Mouse (Mus musculus) stomach, postnatal 0 days (tissue): Measurements from ENCODE around the gene P3h4.

ENCODE experiments used
- CTCF ChIP-seq: IDR thresholded peaks from 2 replicates; pipeline ENCODE4 v1.5.1; 2016; ENCODE audit warnings: antibody characterized with exemption, low read depth, mild to moderate bottlenecking, moderate library complexity
- EP300 ChIP-seq: optimal IDR thresholded peaks from 2 replicates; pipeline ENCODE3; 2016; ENCODE audit warnings: antibody characterized with exemption

DNA sequence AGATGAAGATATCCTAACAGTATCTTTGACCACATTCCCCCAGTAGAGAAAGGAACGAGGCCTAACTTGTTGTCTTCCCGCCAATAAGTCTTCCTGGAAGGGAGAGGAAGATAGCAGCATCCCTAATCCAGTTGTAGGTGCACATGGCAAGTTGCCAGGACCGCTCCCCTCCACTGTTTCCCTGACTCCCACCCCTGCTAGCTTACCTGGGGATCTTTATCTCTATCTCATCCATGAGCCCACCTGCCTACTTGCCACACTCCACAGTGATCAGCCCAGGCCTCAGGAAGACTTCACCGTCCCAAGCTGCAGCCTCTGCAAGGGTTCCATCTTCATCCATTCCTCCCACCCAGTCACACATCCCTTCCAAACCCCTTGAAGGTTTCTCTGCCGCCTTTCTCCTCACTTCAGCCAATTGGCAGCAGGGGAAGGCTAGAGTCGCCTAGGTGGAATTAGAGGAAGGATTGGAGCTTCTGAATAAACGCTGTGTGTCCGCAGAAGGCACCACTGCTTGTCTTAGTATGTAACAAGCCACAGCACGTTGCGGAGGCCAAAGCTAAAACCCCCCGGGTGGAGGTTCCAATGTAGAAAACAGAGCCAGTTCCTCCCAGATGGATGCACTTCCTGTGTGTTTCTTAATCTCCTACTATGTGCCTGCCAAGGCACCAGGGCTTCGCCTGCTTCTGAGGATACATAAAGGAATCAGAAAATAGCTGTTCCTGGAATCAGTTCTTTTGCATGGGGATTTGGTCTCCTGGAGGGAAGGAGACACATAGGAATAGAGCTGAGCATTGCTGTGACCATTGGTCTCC, 14.7 kb downstream of the P3h4 start:
- no peak for TF ChIP-seq CTCF
- no peak for TF ChIP-seq EP300
